Mouse (Mus musculus) spleen, adult 2 months (tissue): ENCODE data around the gene Fam50b.

Experiments
- CTCF ChIP-seq: fragments of 200-500 bp; IDR thresholded peaks from 2 replicates; pipeline ENCODE4 v1.5.1; 2011; ENCODE audit warnings: mild to moderate bottlenecking, inconsistent platforms; ENCODE audit not compliant: insufficient read depth, insufficient read length, insufficient replicate concordance; ENCODE audit errors: extremely low read depth
- POLR2A ChIP-seq: fragments of 200-500 bp; IDR thresholded peaks from 2 replicates; pipeline ENCODE4 v1.6.1; 2011; ENCODE audit warnings: low read depth, low read length, inconsistent platforms

DNA sequence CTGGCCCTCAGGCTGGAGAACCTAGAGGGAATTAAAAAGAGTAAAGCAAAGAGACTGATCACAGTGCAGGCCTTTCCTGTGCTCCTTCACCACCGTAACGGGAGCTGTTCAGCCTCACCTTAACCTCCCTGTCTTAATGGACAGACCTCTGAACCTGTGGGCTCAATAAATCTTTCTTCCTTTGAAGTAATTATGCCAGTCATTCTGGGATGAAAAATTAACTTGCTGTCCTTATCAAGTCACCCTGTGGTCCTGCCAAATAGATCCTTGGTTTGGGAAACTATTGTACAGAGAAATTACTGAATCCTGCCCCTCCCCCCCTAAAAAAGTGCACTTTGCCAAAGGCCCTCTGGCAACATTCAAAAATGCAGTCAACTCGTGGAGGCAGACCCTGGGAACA is 4.4 kb downstream of the Fam50b start:
- TF ChIP-seq CTCF (no peak), POLR2A (no peak)
